Mouse (Mus musculus): ENCODE measurements around the gene Cp. TPM values are rescaled to one million over a fixed set of nuclear protein-coding genes. Genes with fewer than 3 reads are reported as not detected.
A peak's percentile ranks its signal among the peaks of the same experiment; 100 is the strongest.
"Not testable (repeated sequence)": the region's sequence is repeated elsewhere in the genome, so short reads cannot be mapped to it uniquely, and the experiment has no call there.

Cp gene
- polyA plus RNA-seq (2015; fragmentation: Nextera tagmentation; extraction: Ambion mirVana) = 1.4 and 2.1 TPM in 2 replicates

- ATAC-seq (ENCODE audit: low FRiP score, low TSS enrichment) (no peak), DNase-seq (ENCODE audit: low spot score) (no peak)
- Histone ChIP-seq H3K36me3 (ENCODE audit: control insufficient read depth, insufficient read depth, low read length) (no peaks in the 10 kb centered on the region), H3K9me3 (ENCODE audit: control insufficient read depth, low read length) (no peaks in the 10 kb centered on the region), H3K27me3 (ENCODE audit: control insufficient read depth, insufficient read depth, low read length) (no peaks in the 10 kb centered on the region), H3K4me3 (ENCODE audit: low read depth, low read length) (peak within 1 kb of the TSS; percentile 8; the same call in 1 of the 2 replicates), H3K4me1 (replicated peaks; ENCODE audit: control insufficient read depth, insufficient read depth) (no peaks in the 10 kb centered on the region), H3K27ac (replicated peaks) (no peak within 1 kb of the TSS), H3K9ac (ENCODE audit: low read length) (no peak within 1 kb of the TSS), H3K4me2 (replicated peaks; ENCODE audit: low read depth) (no peak within 1 kb of the TSS; the same call in 1 of the 2 replicates)
- no peak for TF ChIP-seq EP300 (optimal IDR thresholded peaks at IDR 0.05)
- TF ChIP-seq CTCF (IDR thresholded peaks at IDR 0.05; ENCODE audit: low read depth) = no peak
- WGBS = 34% methylated on average over 5 of the region's 5 CpGs
Measured at GRCm38 (mm10) chr3:19956885-19957284, at the start of gene Cp. Gene Cp, plus strand, starts transcription at chr3:19957054.

GRCm38 (mm10) chr3:19948552-19948951, 8.3 kb upstream of the Cp start:
- ATAC-seq (ENCODE audit: low FRiP score, low TSS enrichment) (no peak), DNase-seq (ENCODE audit: low spot score) (no peak)
- H3K9me3 ChIP-seq (ENCODE audit: control insufficient read depth, low read length) = no peaks in the 10 kb centered on the region
- no peaks in the 10 kb centered on the region for H3K27me3 ChIP-seq (ENCODE audit: control insufficient read depth, insufficient read depth, low read length)
- H3K36me3 ChIP-seq (ENCODE audit: control insufficient read depth, insufficient read depth, low read length) = no peaks in the 10 kb centered on the region
- H3K27ac ChIP-seq (replicated peaks) = no peak overlapping the region
- no peak overlapping the region for H3K4me2 ChIP-seq (replicated peaks; ENCODE audit: low read depth)
- TF ChIP-seq CTCF (IDR thresholded peaks at IDR 0.05; ENCODE audit: low read depth) (no peak), EP300 (optimal IDR thresholded peaks at IDR 0.05) (no peak)
- no peaks in the 10 kb centered on the region for H3K4me1 ChIP-seq (replicated peaks; ENCODE audit: control insufficient read depth, insufficient read depth)
- H3K9ac ChIP-seq (ENCODE audit: low read length) = no peak overlapping the region
- H3K4me3 ChIP-seq (ENCODE audit: low read depth, low read length) = no peak overlapping the region

- not testable (repeated sequence) for H3K27me3 ChIP-seq (ENCODE audit: control insufficient read depth, insufficient read depth, low read length); H3K9ac ChIP-seq (ENCODE audit: low read length); H3K4me1 ChIP-seq (replicated peaks; ENCODE audit: control insufficient read depth, insufficient read depth); H3K4me3 ChIP-seq (ENCODE audit: low read depth, low read length); ATAC-seq (ENCODE audit: low FRiP score, low TSS enrichment); H3K36me3 ChIP-seq (ENCODE audit: control insufficient read depth, insufficient read depth, low read length); H3K9me3 ChIP-seq (ENCODE audit: control insufficient read depth, low read length); H3K27ac ChIP-seq (replicated peaks); H3K4me2 ChIP-seq (replicated peaks; ENCODE audit: low read depth); DNase-seq (ENCODE audit: low spot score)
- WGBS = 100% methylated on average over 1 of the region's 1 CpGs
Measured at GRCm38 (mm10) chr3:19949401-19949800, 7.5 kb upstream of the Cp start.

- 70% methylated on average over 1 of the region's 1 CpGs for WGBS
- TF ChIP-seq EP300 (optimal IDR thresholded peaks at IDR 0.05) (no peak), CTCF (IDR thresholded peaks at IDR 0.05; ENCODE audit: low read depth) (no peak)
- no peaks in the 10 kb centered on the region for H3K27me3 ChIP-seq (ENCODE audit: control insufficient read depth, insufficient read depth, low read length)
- DNase-seq (ENCODE audit: low spot score) (no peak), ATAC-seq (ENCODE audit: low FRiP score, low TSS enrichment) (0 out of 2 replicates have a peak, but pooled peaks have one; percentile 7)
- H3K9me3 ChIP-seq (ENCODE audit: control insufficient read depth, low read length) = no peaks in the 10 kb centered on the region
- H3K36me3 ChIP-seq (ENCODE audit: control insufficient read depth, insufficient read depth, low read length) = no peaks in the 10 kb centered on the region
- no peak overlapping the region for H3K9ac ChIP-seq (ENCODE audit: low read length)
- H3K4me3 ChIP-seq (ENCODE audit: low read depth, low read length) = no peak overlapping the region
- no peaks in the 10 kb centered on the region for H3K4me1 ChIP-seq (replicated peaks; ENCODE audit: control insufficient read depth, insufficient read depth)
- no peak overlapping the region for H3K4me2 ChIP-seq (replicated peaks; ENCODE audit: low read depth)
- peak overlapping the region; percentile 53; the same call in 1 of the 2 replicates for H3K27ac ChIP-seq (replicated peaks)
Measured at GRCm38 (mm10) chr3:19953425-19953824, 3.4 kb upstream of the Cp start.

- H3K9ac ChIP-seq (ENCODE audit: low read length) = no peak overlapping the region
- ATAC-seq (ENCODE audit: low FRiP score, low TSS enrichment) (peak; percentile 96), DNase-seq (ENCODE audit: low spot score) (peak; percentile 62)
- H3K27ac ChIP-seq (replicated peaks) = no peak overlapping the region
- H3K4me2 ChIP-seq (replicated peaks; ENCODE audit: low read depth) = no peak overlapping the region
- TF ChIP-seq EP300 (optimal IDR thresholded peaks at IDR 0.05) = no peak
- no peak for TF ChIP-seq CTCF (IDR thresholded peaks at IDR 0.05; ENCODE audit: low read depth)
- no peak overlapping the region for H3K4me3 ChIP-seq (ENCODE audit: low read depth, low read length)
- H3K36me3 ChIP-seq (ENCODE audit: control insufficient read depth, insufficient read depth, low read length) = no peaks in the 10 kb centered on the region
- H3K4me1 ChIP-seq (replicated peaks; ENCODE audit: control insufficient read depth, insufficient read depth) = no peaks in the 10 kb centered on the region
- H3K9me3 ChIP-seq (ENCODE audit: control insufficient read depth, low read length) = no peaks in the 10 kb centered on the region
- 25% methylated on average over 3 of the region's 3 CpGs for WGBS
- no peaks in the 10 kb centered on the region for H3K27me3 ChIP-seq (ENCODE audit: control insufficient read depth, insufficient read depth, low read length)
Measured at GRCm38 (mm10) chr3:19953865-19954264, 3.0 kb upstream of the Cp start.

- H3K9me3 ChIP-seq (ENCODE audit: control insufficient read depth, low read length) = no peaks in the 10 kb centered on the region
Measured at GRCm38 (mm10) chr3:19958031-19958430, 1.2 kb downstream of the Cp start.

More at GRCm38 (mm10) chr3:19958031-19958430, 1.2 kb downstream of the Cp start:
- DNase-seq (ENCODE audit: low spot score) = no peak
- no peak overlapping the region for H3K27ac ChIP-seq (replicated peaks)
- TF ChIP-seq CTCF (IDR thresholded peaks at IDR 0.05; ENCODE audit: low read depth) (no peak), EP300 (optimal IDR thresholded peaks at IDR 0.05) (no peak)
- no peak overlapping the region for H3K4me3 ChIP-seq (ENCODE audit: low read depth, low read length)
- no peak for ATAC-seq (ENCODE audit: low FRiP score, low TSS enrichment)
- no peaks in the 10 kb centered on the region for H3K4me1 ChIP-seq (replicated peaks; ENCODE audit: control insufficient read depth, insufficient read depth)
- H3K4me2 ChIP-seq (replicated peaks; ENCODE audit: low read depth) = no peak overlapping the region
- H3K36me3 ChIP-seq (ENCODE audit: control insufficient read depth, insufficient read depth, low read length) = no peaks in the 10 kb centered on the region
- no peaks in the 10 kb centered on the region for H3K27me3 ChIP-seq (ENCODE audit: control insufficient read depth, insufficient read depth, low read length)
- no peak overlapping the region for H3K9ac ChIP-seq (ENCODE audit: low read length)
